Mouse (Mus musculus) cerebellum, adult 8-10 months (tissue): ENCODE data around the gene P4ha1.

Experiments used
- DNase-seq: peaks from one replicate; pipeline ENCODE4 v3.0.0; 2022

Gene P4ha1

GRCm38 (mm10) chr10:59324311-59325165 lies 1.4 kb downstream of the P4ha1 start:
- DNase-seq, result no peak

GRCm38 (mm10) chr10:59326612-59327315 lies 3.7 kb downstream of the P4ha1 start:
- DNase-seq, result no peak

- DNase-seq, result no peak
Observed at GRCm38 (mm10) chr10:59327316-59327710, 4.2 kb downstream of the P4ha1 start.

GRCm38 (mm10) chr10:59331546-59332256 lies 8.6 kb downstream of the P4ha1 start:
- no peak for DNase-seq

- DNase-seq, result no peak
Observed at GRCm38 (mm10) chr10:59333400-59333799, 10.3 kb downstream of the P4ha1 start.

GRCm38 (mm10) chr10:59334899-59335798 lies 12.1 kb downstream of the P4ha1 start:
- peak; percentile 41 for DNase-seq

- DNase-seq, result no peak
Observed at GRCm38 (mm10) chr10:59336124-59336523, 13.0 kb downstream of the P4ha1 start.

- DNase-seq, result no peak
Observed at GRCm38 (mm10) chr10:59346560-59346959, 23.5 kb downstream of the P4ha1 start.

GRCm38 (mm10) chr10:59348200-59348599 lies 25.1 kb downstream of the P4ha1 start:
- DNase-seq, result no peak

GRCm38 (mm10) chr10:59349536-59349935 lies 26.4 kb downstream of the P4ha1 start:
- no peak for DNase-seq

GRCm38 (mm10) chr10:59353065-59353464 lies 30.0 kb downstream of the P4ha1 start:
- DNase-seq, result no peak

GRCm38 (mm10) chr10:59354120-59354519 lies 31.0 kb downstream of the P4ha1 start:
- DNase-seq, result no peak

- no peak for DNase-seq
Observed at GRCm38 (mm10) chr10:59355020-59355419, 31.9 kb downstream of the P4ha1 start.

- DNase-seq, result no peak
Observed at GRCm38 (mm10) chr10:59358744-59359143, 35.6 kb downstream of the P4ha1 start.

- DNase-seq, result no peak
Observed at GRCm38 (mm10) chr10:59363208-59363607, 40.1 kb downstream of the P4ha1 start.

- no peak for DNase-seq
Observed at GRCm38 (mm10) chr10:59364551-59364950, 41.5 kb downstream of the P4ha1 start.

GRCm38 (mm10) chr10:59365804-59366589 lies 42.9 kb downstream of the P4ha1 start:
- no peak for DNase-seq

- no peak for DNase-seq
Observed at GRCm38 (mm10) chr10:59366746-59367145, 43.6 kb downstream of the P4ha1 start.

- DNase-seq, result no peak
Observed at GRCm38 (mm10) chr10:59367206-59367605, 44.1 kb downstream of the P4ha1 start.

GRCm38 (mm10) chr10:59368729-59369128 lies 45.6 kb downstream of the P4ha1 start:
- DNase-seq, result no peak

GRCm38 (mm10) chr10:59369426-59369825 lies 46.3 kb downstream of the P4ha1 start:
- DNase-seq, result no peak

- no peak for DNase-seq
Observed at GRCm38 (mm10) chr10:59377906-59378305, 54.8 kb downstream of the P4ha1 start.
